Mouse (Mus musculus) heart, adult 2 months (tissue): ENCODE measurements at regions not wholly inside any gene's neighbourhood (a gene's known extent, or its start where the extent isn't known, plus 50 kb on each side); places are given as distances from the start of the nearest gene placed in this dataset.
"Not testable (repeated sequence)": the region's sequence is repeated elsewhere in the genome, so short reads cannot be mapped to it uniquely, and the experiment has no call there.

ENCODE experiments used
- CTCF ChIP-seq: fragments of 200-600 bp; IDR thresholded peaks from 2 replicates; pipeline ENCODE4 v1.8.1; 2022; ENCODE audit warnings: antibody characterized with exemption, mild to moderate bottlenecking, moderate library complexity
- EP300 ChIP-seq: fragments of 200-500 bp; IDR thresholded peaks from 2 replicates; pipeline ENCODE4 v1.6.1; 2011; ENCODE audit warnings: low read depth, low read length, control low read depth; ENCODE audit not compliant: insufficient read depth
- POLR2A ChIP-seq: fragments of 200-500 bp; IDR thresholded peaks from 2 replicates; pipeline ENCODE4 v1.6.1; 2011; ENCODE audit warnings: mild to moderate bottlenecking, low read depth, low read length, control low read depth; ENCODE audit not compliant: insufficient read depth

DNA sequence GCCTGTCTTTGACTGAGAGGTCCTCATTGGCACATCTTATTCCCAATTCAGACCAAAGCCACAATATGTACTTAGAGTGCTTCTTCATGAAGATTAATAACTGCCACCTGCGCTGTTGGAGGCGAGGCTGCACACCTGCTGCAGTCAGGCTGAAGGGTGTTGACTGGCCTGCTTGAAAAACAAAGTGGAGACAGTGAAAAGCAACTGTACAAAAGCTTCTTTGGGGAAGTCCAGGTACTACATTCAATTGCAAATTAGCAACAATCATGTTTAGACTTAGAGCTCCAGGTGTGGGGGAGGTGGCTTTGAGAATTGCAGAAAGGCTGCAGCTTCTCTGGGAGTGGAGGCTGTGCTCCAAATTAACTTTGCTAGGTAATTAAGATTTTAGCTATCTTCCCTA lies 170.6 kb upstream of the Klf6 start:
- TF ChIP-seq CTCF, EP300, POLR2A: not testable (repeated sequence)
